Mouse (Mus musculus) forelimb bud, embryonic 11.5 days (tissue): ENCODE measurements at regions not wholly inside any gene's neighbourhood (a gene's known extent, or its start where the extent isn't known, plus 50 kb on each side); places are given as distances from the start of the nearest gene placed in this dataset.
A peak's percentile ranks its signal among the peaks of the same experiment; 100 is the strongest.

Experiments used
- DNase-seq: peaks from one replicate; pipeline ENCODE4 v3.0.0-alpha.2; 2012; ENCODE audit warnings: low read depth, low spot score

DNA sequence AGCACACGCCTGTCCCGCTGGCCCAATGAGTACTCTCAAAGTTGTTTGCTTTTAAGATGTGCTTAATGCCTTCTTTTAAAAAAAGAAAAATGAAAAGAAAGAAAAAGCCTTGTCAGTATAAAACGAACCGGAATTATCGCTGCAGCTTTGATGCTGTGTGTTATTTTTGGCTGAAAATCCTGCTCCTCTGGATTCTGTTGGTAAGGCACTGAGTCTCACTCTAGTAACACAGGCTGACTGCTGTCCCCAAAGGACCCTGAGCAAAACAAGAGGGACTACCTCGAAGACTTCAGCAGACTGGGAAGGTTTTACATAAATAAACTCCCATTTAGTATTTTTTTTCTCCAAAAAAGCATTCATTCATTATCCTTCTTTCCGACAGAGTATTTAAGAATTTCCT lies 196.1 kb upstream of the Ppargc1a start:
- DNase-seq: no peak

DNA sequence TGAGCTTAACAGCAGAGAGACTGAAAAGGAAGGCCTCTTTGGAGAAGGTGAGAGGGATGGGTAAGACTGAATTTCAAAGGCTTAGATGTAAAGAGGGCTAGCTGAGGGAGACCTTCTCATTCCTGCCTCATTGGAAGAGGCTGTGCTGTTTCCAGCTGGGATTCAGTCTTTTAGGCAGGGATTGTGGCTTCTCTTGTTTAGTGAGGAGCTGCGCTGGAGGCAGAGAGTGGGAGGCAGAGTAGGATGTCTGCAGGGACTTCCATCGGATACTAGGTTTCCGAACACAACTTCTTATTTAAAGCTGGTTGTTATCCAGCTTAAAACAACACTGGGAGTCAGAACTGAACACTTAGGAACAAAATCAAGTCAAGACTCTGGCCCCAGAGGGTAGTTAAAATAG lies 194.8 kb upstream of the Ppargc1a start:
- DNase-seq: no peak

DNA sequence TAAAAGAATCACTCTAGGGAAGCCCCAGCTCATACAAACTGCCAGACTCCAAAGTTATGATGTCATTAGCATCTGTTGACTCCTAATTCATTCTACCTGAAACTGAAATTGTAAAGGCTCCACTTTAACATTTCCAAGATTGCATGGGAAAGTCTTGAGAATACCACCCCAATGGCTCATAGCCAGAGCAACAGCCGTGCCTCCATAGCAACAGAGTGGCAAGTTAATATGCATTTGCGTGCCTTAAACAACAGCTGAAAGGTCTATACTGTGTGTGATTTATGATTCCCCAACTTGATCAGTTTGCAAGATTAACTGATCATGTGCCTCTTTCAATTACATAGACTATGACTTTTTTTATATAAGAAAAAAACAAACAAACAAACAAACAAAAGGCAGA lies 190.8 kb upstream of the Ppargc1a start:
- no peak for DNase-seq

- no peak for DNase-seq
Measured at GRCm38 (mm10) chr5:51757864-51758263, 190.3 kb upstream of the Ppargc1a start.

GRCm38 (mm10) chr5:51752024-51752423 lies 184.5 kb upstream of the Ppargc1a start:
- DNase-seq: no peak

DNA sequence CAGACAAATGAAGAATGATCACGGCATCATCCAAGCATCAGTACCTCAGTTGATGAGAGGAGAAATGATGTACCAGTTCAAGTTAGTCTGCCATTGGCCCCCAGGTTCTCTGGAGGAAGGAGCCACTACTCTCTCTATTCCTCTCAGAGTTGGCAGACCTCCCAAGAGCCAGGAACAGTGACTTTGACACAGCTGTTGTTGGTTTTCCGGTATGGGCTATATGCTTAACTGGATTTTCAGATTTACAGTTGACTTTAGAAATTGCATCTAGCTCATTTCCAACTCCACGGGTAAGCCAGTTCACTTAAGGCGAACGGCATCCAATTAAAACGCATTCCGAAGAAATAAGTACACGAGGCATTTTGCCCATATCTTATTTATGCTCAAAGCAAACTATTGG lies 182.9 kb upstream of the Ppargc1a start:
- no peak for DNase-seq

DNA sequence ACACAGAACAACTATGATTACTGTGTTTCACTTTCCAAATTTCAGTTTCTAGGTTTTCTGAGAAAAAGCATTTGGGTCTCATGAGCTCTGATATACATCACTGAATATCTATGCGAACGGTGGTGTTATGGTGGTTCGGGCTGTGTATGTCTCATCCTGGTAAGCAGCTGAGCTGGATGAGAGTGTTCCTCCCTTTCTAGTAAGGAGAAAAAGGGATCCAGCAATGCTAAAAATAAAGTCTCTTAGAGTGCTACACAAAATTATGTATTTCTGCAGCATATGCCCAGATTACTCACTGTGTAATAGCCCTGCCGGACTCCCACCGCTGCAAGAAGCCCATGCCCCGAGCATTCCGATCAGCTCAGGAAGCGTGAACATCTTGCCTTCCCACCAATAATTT lies 173.4 kb upstream of the Ppargc1a start:
- DNase-seq: no peak

DNA sequence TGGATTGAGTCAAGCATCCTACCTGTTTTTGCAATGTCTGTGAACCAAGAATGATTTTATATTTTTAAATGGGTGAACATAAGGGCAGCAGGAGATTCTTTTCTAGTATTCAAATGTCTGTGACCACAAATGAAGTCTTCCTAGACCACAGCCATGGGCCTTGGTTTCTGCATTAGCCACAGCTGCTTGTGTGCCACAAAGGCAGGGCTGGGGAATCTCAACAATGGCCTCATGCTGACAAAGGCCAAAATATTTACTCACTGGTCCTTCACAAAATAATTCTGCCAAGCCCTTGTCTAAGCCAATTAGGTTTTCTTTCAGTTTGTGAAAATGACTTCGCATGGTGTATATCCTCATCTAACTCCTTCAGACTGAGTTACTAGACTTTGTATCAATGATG lies 162.7 kb upstream of the Ppargc1a start:
- DNase-seq: no peak

DNA sequence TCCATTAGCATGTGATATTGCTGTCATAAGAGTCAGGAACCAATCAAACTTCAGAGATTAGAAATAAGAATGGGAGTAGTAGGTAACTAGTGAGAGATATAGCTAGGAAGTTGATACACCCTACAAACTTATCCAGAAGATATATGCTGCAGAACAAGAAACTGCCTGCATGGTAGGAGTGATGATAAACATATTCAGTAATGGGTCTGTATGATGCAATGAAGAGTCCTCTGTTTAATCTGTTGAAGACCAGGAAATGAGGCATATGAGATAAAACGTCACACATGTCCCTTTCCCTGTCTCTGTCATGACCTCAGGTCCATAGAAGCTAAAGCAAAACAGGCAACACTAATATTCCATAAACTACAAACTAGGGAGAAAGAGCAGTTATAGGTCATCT lies 162.2 kb upstream of the Ppargc1a start:
- no peak for DNase-seq

DNA sequence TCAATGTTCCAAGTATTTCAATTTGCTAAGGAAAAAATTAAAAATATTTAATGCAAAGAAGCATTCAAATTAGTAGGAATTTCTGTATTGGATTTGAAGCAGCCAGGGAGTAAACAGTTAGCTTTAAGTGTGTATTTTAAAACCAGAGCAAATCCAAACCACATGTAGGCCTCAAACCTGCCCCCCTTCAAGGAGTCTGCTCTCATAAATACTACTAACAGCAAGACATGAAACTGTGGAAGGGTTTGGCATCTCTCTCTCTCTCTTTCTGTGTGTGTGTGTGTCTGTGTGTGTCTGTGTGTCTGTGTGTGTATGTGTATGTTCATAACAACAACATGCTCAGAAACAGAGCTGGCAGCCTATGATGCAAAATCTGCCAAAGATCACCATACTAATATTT lies 159.2 kb upstream of the Ppargc1a start:
- peak; percentile 30 for DNase-seq

GRCm38 (mm10) chr5:51718911-51719310 lies 151.4 kb upstream of the Ppargc1a start:
- no peak for DNase-seq

DNA sequence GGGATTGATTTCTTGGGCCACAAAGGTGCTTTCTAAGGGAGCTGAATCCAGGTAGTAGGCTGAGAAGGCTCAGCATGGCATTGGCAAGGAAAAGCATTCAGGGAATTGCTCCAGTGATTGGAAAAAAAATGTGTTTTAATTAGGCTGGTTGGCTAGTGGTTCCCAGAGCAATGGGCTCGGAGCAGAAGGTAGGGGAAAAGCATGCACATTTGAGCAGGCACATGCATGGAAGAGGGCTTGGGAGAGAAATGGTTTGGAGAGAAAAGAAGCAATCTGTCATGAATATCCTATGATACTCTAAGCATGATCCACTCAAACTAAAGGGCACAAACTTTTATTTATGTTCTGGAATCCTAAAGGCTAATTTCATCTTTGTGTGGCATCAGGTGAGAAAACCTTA lies 150.9 kb upstream of the Ppargc1a start:
- DNase-seq: no peak

GRCm38 (mm10) chr5:51711860-51712560 lies 144.5 kb upstream of the Ppargc1a start:
- DNase-seq: no peak

DNA sequence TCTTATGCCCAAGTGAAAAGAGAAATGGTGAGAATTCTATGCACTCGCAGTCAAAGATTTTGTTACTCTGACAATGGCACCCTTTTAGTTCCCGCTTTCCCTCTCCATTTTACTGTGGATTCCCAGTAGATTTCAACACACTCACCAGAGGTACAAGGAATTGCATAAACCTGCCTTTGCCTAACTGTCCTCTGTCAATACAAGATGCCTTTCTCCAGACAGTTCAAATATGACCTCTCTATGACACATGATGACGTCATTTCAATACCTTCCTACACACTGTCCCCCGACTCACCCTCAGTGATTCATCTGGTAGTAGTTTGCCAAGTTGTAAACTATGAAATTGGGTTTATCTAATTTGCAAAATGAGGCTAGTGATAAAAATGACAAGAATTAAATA lies 143.1 kb upstream of the Ppargc1a start:
- no peak for DNase-seq

GRCm38 (mm10) chr5:51709447-51709991 lies 142.0 kb upstream of the Ppargc1a start:
- no peak for DNase-seq

GRCm38 (mm10) chr5:51679884-51680283 lies 112.4 kb upstream of the Ppargc1a start:
- DNase-seq: no peak

- DNase-seq: no peak
Measured at GRCm38 (mm10) chr5:51671190-51671589, 103.7 kb upstream of the Ppargc1a start.

DNA sequence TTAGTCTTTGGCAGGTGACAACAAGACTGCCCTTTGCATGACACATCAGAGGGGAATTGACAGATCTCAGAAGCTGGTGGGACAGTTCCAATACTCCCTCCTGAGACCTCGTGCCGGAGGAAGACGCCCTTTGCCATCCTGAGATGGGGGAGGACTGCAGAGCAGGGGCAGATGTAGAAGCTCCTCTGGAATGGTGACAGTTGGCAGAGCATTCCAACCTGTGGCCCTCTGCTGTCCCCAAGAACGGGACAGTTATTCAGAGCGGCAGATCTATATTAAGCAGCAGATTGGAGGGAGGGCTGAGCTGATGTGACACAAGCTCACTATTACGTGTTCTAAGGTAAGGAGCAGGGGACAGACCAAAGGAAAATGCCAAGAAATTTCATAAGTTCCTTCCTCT lies 97.7 kb upstream of the Ppargc1a start:
- DNase-seq: no peak

GRCm38 (mm10) chr5:51658232-51658896 lies 90.8 kb upstream of the Ppargc1a start:
- DNase-seq: no peak

GRCm38 (mm10) chr5:51653507-51653906 lies 86.0 kb upstream of the Ppargc1a start:
- no peak for DNase-seq

GRCm38 (mm10) chr5:51624400-51624799 lies 56.9 kb upstream of the Ppargc1a start:
- no peak for DNase-seq
